Mouse (Mus musculus): ENCODE measurements at regions not wholly inside any gene's neighbourhood (a gene's known extent, or its start where the extent isn't known, plus 50 kb on each side); places are given as distances from the start of the nearest gene placed in this dataset.
"Not testable (repeated sequence)": the region's sequence is repeated elsewhere in the genome, so short reads cannot be mapped to it uniquely, and the experiment has no call there.

GRCm38 (mm10) chr9:92826708-92827353 is 284.8 kb downstream of the Plod2 start:
- H3K4me3 ChIP-seq (ENCODE audit: insufficient read depth, low read length) = no peak overlapping the region
- no peak for TF ChIP-seq POLR2A (IDR thresholded peaks at IDR 0.05; ENCODE audit: low read depth, low read length)
- TF ChIP-seq CTCF (IDR thresholded peaks at IDR 0.05; ENCODE audit: borderline replicate concordance, insufficient read depth, low read length) = no peak
- H3K4me1 ChIP-seq (ENCODE audit: control insufficient read depth, insufficient read depth, low read length) = no peaks in the 10 kb centered on the region
- no peak overlapping the region for H3K27ac ChIP-seq (ENCODE audit: insufficient read depth, low read length)

GRCm38 (mm10) chr9:92836156-92836555 is 294.1 kb downstream of the Plod2 start:
- not testable (repeated sequence) for H3K4me3 ChIP-seq (ENCODE audit: insufficient read depth, low read length); H3K27ac ChIP-seq (ENCODE audit: insufficient read depth, low read length); H3K4me1 ChIP-seq (ENCODE audit: control insufficient read depth, insufficient read depth, low read length)

GRCm38 (mm10) chr9:92856410-92857083 is 314.5 kb downstream of the Plod2 start:
- no peak for TF ChIP-seq CTCF (IDR thresholded peaks at IDR 0.05; ENCODE audit: borderline replicate concordance, insufficient read depth, low read length)
- no peaks in the 10 kb centered on the region for H3K4me1 ChIP-seq (ENCODE audit: control insufficient read depth, insufficient read depth, low read length)
- H3K27ac ChIP-seq (ENCODE audit: insufficient read depth, low read length) = no peak overlapping the region
- H3K4me3 ChIP-seq (ENCODE audit: insufficient read depth, low read length) = no peak overlapping the region

GRCm38 (mm10) chr9:92865822-92866221 is 323.8 kb downstream of the Plod2 start:
- TF ChIP-seq CTCF (IDR thresholded peaks at IDR 0.05; ENCODE audit: borderline replicate concordance, insufficient read depth, low read length) = no peak
- TF ChIP-seq POLR2A (IDR thresholded peaks at IDR 0.05; ENCODE audit: low read depth, low read length) = no peak
- Histone ChIP-seq H3K27ac (ENCODE audit: insufficient read depth, low read length) (no peak overlapping the region), H3K4me3 (ENCODE audit: insufficient read depth, low read length) (no peak overlapping the region)

GRCm38 (mm10) chr9:92878589-92878988 is 336.6 kb downstream of the Plod2 start:
- TF ChIP-seq CTCF (IDR thresholded peaks at IDR 0.05; ENCODE audit: borderline replicate concordance, insufficient read depth, low read length) (no peak), POLR2A (IDR thresholded peaks at IDR 0.05; ENCODE audit: low read depth, low read length) (no peak)
- no peak overlapping the region for H3K4me3 ChIP-seq (ENCODE audit: insufficient read depth, low read length)
- no peak overlapping the region for H3K27ac ChIP-seq (ENCODE audit: insufficient read depth, low read length)
- no peaks in the 10 kb centered on the region for H3K4me1 ChIP-seq (ENCODE audit: control insufficient read depth, insufficient read depth, low read length)

More at GRCm38 (mm10) chr9:92865822-92866221, 323.8 kb downstream of the Plod2 start:
- no peaks in the 10 kb centered on the region for H3K4me1 ChIP-seq (ENCODE audit: control insufficient read depth, insufficient read depth, low read length)

- Histone ChIP-seq H3K4me1 (ENCODE audit: control insufficient read depth, insufficient read depth, low read length) (no peaks in the 10 kb centered on the region), H3K27ac (ENCODE audit: insufficient read depth, low read length) (no peak overlapping the region), H3K4me3 (ENCODE audit: insufficient read depth, low read length) (no peak overlapping the region)
- TF ChIP-seq CTCF (IDR thresholded peaks at IDR 0.05; ENCODE audit: borderline replicate concordance, insufficient read depth, low read length) (no peak), POLR2A (IDR thresholded peaks at IDR 0.05; ENCODE audit: low read depth, low read length) (no peak)
Observed at GRCm38 (mm10) chr9:92879812-92880211, 337.8 kb downstream of the Plod2 start.

GRCm38 (mm10) chr9:92882251-92882832 is 340.3 kb downstream of the Plod2 start:
- Histone ChIP-seq H3K27ac (ENCODE audit: insufficient read depth, low read length) (no peak overlapping the region), H3K4me3 (ENCODE audit: insufficient read depth, low read length) (no peak overlapping the region), H3K4me1 (ENCODE audit: control insufficient read depth, insufficient read depth, low read length) (no peaks in the 10 kb centered on the region)
- TF ChIP-seq POLR2A (IDR thresholded peaks at IDR 0.05; ENCODE audit: low read depth, low read length) (no peak), CTCF (IDR thresholded peaks at IDR 0.05; ENCODE audit: borderline replicate concordance, insufficient read depth, low read length) (no peak)

GRCm38 (mm10) chr9:92890063-92890462 is 348.0 kb downstream of the Plod2 start:
- TF ChIP-seq CTCF (IDR thresholded peaks at IDR 0.05; ENCODE audit: borderline replicate concordance, insufficient read depth, low read length) = no peak
- H3K27ac ChIP-seq (ENCODE audit: insufficient read depth, low read length) = no peak overlapping the region
- no peaks in the 10 kb centered on the region for H3K4me1 ChIP-seq (ENCODE audit: control insufficient read depth, insufficient read depth, low read length)
- H3K4me3 ChIP-seq (ENCODE audit: insufficient read depth, low read length) = no peak overlapping the region

GRCm38 (mm10) chr9:92899733-92900132 is 357.7 kb downstream of the Plod2 start:
- Histone ChIP-seq H3K4me3 (ENCODE audit: insufficient read depth, low read length) (no peak overlapping the region), H3K4me1 (ENCODE audit: control insufficient read depth, insufficient read depth, low read length) (no peaks in the 10 kb centered on the region), H3K27ac (ENCODE audit: insufficient read depth, low read length) (no peak overlapping the region)
- TF ChIP-seq CTCF (IDR thresholded peaks at IDR 0.05; ENCODE audit: borderline replicate concordance, insufficient read depth, low read length) (no peak), POLR2A (IDR thresholded peaks at IDR 0.05; ENCODE audit: low read depth, low read length) (no peak)

- Histone ChIP-seq H3K4me1 (ENCODE audit: control insufficient read depth, insufficient read depth, low read length) (no peaks in the 10 kb centered on the region), H3K4me3 (ENCODE audit: insufficient read depth, low read length) (no peak overlapping the region), H3K27ac (ENCODE audit: insufficient read depth, low read length) (no peak overlapping the region)
- TF ChIP-seq CTCF (IDR thresholded peaks at IDR 0.05; ENCODE audit: borderline replicate concordance, insufficient read depth, low read length) = no peak
- no peak for TF ChIP-seq POLR2A (IDR thresholded peaks at IDR 0.05; ENCODE audit: low read depth, low read length)
Observed at GRCm38 (mm10) chr9:92907102-92907501, 365.1 kb downstream of the Plod2 start.
